Mouse (Mus musculus) heart, embryonic 14.5 days (tissue): ENCODE data around the gene Gm27021. TPM values are rescaled to one million over a fixed set of nuclear protein-coding genes. Genes with fewer than 3 reads are reported as not detected.

Source experiments
- ATAC-seq: fragments of 200-750 bp; cut with Nextera tagmentation; 2 replicates; pipeline ENCODE4 v1.8.0; 2017; ENCODE audit warnings: low read depth, moderate TSS enrichment; ENCODE audit not compliant: insufficient number of reproducible peaks, insufficient read depth, low FRiP score
- H3K27ac ChIP-seq, 2 experiments: fragments of 200-500 bp in 1 of 2; fragments of 300-500 bp in 1 of 2; sonication (generic) in 1 of 2; replicated peaks in 1 of 2; 2 replicates each; pipeline ENCODE4 v1.5.1; 2012 to 2014; ENCODE audit warnings: low read depth in 2 of 2, low read length in 2 of 2, control low read depth in 1 of 2, mild to moderate bottlenecking in 1 of 2, mixed read lengths in 1 of 2; ENCODE audit not compliant: control insufficient read depth in 1 of 2, insufficient read depth in 1 of 2
- H3K27me3 ChIP-seq: fragments of 300-500 bp; sonication (generic); 2 replicates; pipeline ENCODE4 v1.6.1; 2014; ENCODE audit warnings: mild to moderate bottlenecking, low read length, control low read depth; ENCODE audit not compliant: control insufficient read depth, insufficient read depth
- H3K36me3 ChIP-seq: fragments of 300-500 bp; sonication (generic); 2 replicates; pipeline ENCODE4 v1.6.1; 2014; ENCODE audit warnings: mild to moderate bottlenecking, control low read depth, low read length, mixed read lengths; ENCODE audit not compliant: control insufficient read depth, insufficient read depth
- H3K4me1 ChIP-seq, 2 experiments: fragments of 200-500 bp in 1 of 2; fragments of 300-500 bp in 1 of 2; sonication (generic) in 1 of 2; 2 replicates each; pipeline ENCODE4 v1.6.1; 2012 to 2014; ENCODE audit warnings: low read length in 2 of 2, control low read depth in 1 of 2, mixed read lengths in 1 of 2; ENCODE audit not compliant: control insufficient read depth in 2 of 2, insufficient read depth in 2 of 2
- H3K4me2 ChIP-seq: fragments of 300-500 bp; sonication (generic); 2 replicates; pipeline ENCODE4 v1.6.1; 2014; ENCODE audit warnings: mild to moderate bottlenecking, low read length
- H3K4me3 ChIP-seq, 2 experiments: fragments of 200-500 bp in 1 of 2; fragments of 300-500 bp in 1 of 2; sonication (generic) in 1 of 2; 2 replicates each; pipeline ENCODE4 v1.5.1; 2012 to 2014; ENCODE audit warnings: low read length in 2 of 2, mild to moderate bottlenecking in 2 of 2, control low read depth in 1 of 2, low read depth in 1 of 2, moderate library complexity in 1 of 2; ENCODE audit not compliant: control insufficient read depth in 1 of 2, insufficient read depth in 1 of 2
- H3K9ac ChIP-seq: fragments of 300-500 bp; sonication (generic); 2 replicates; pipeline ENCODE4 v1.6.1; 2014; ENCODE audit warnings: mild to moderate bottlenecking, low read length
- H3K9me3 ChIP-seq: fragments of 300-500 bp; sonication (generic); 2 replicates; pipeline ENCODE4 v1.6.1; 2016; ENCODE audit warnings: low read length, control low read depth; ENCODE audit not compliant: control insufficient read depth
- WGBS: fragments of 180-500 bp; shearing (Covaris S2); extraction: QIAGEN DNeasy Blood & Tissue Kit; methylation state at CpG from one replicate; pipeline ENCODE4 v1.1.7; 2014; 5-methylcytosine and 5-hydroxymethylcytosine counted together
- polyA plus RNA-seq: library from polyadenylated mRNA; unstranded; fragments of >200 nt; fragmentation: Nextera tagmentation; extraction: Ambion mirVana; gene quantifications from 2 replicates; pipeline ENCODE4 v1.2.1, GENCODE M21; 2014

Gm27021 gene
- polyA plus RNA-seq, 1 experiment from 2014 or later, result 0.45 TPM

DNA sequence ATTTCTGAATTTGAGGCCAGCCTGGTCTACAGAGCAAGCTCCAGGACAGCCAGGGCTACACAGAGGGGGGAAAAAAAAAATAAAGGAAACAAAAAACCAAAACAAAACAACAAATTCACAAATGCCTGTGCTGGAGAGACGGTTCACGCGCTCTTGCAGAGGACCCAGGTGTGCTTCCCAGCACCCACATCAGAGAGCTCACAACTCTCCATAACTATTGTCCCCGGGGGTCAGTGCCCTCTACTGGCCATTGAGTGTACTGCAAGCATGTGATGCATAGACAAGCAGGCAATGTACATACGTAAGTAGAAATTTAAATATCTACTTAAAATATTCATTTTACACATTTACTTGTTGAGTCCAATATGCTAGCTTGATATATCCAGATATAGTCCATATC lies 73.3 kb downstream of the Gm27021 start:
- no peak for ATAC-seq
- no peak overlapping the region for H3K4me3 ChIP-seq
- no peaks in the 10 kb centered on the region for H3K36me3 ChIP-seq
- no peak overlapping the region for H3K4me2 ChIP-seq
- H3K9ac ChIP-seq, result no peak overlapping the region
- H3K9me3 ChIP-seq, result 0 out of 2 replicates have a peak, but pooled peaks cover 2% of the 10 kb centered on the region
- whole genome bisulfite sequencing, result 81% methylated on average over 5 of the region's 5 CpGs
- peaks cover 8 to 26% of the 10 kb centered on the region in 2 experiments; a peak in 3 of 4 replicates for H3K4me1 ChIP-seq
- H3K27ac ChIP-seq, result no peak overlapping the region
- no peaks in the 10 kb centered on the region for H3K27me3 ChIP-seq

GRCm38 (mm10) chr8:120591587-120592292 lies 76.1 kb downstream of the Gm27021 start:
- no peak overlapping the region for H3K4me2 ChIP-seq
- no peaks in the 10 kb centered on the region for H3K27me3 ChIP-seq
- no peak overlapping the region for H3K27ac ChIP-seq
- 0 out of 2 replicates have a peak, but pooled peaks cover 2% of the 10 kb centered on the region for H3K9me3 ChIP-seq
- peaks cover 8 to 27% of the 10 kb centered on the region in 2 experiments; a peak in 3 of 4 replicates for H3K4me1 ChIP-seq
- H3K4me3 ChIP-seq, result no peak overlapping the region
- ATAC-seq, result no peak
- H3K36me3 ChIP-seq, result peaks cover 6% of the 10 kb centered on the region
- WGBS, result 62% methylated on average over 10 of the region's 10 CpGs
- H3K9ac ChIP-seq, result no peak overlapping the region

DNA sequence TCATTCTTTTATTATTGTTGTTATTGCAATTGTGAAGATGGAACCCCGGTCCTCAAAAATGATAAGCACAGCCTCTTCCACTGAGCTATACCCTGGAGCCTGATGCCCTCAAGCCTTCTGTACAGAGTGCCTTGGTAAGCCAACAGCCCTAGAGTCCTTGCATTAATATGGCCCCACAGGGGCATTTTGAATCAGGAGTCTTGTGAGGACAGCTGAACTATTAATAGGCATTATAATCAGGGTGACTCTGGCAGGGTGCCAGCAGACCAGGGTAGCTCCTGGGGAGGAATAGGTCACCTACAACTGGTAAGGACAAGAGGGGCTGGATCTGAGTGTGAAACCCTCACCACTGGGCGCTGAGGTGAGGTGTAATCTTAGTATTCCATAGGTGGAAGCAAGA lies 78.0 kb downstream of the Gm27021 start:
- Histone ChIP-seq H3K27me3 (no peaks in the 10 kb centered on the region), H3K4me1 (peaks cover 8 to 27% of the 10 kb centered on the region in 2 experiments; a peak in 3 of 4 replicates), H3K9ac (peak overlapping the region; percentile 71), H3K9me3 (0 out of 2 replicates have a peak, but pooled peaks cover 2% of the 10 kb centered on the region), H3K27ac (peak overlapping the region; percentile 54 to 89), H3K4me3 (peak overlapping the region; percentile 48 to 58; a peak in 3 of 4 replicates), H3K4me2 (peak overlapping the region; percentile 81), H3K36me3 (peaks cover 22% of the 10 kb centered on the region)
- ATAC-seq, result 0 out of 2 replicates have a peak, but pooled peaks have one; percentile 2
- WGBS, result 27% methylated on average over 2 of the region's 2 CpGs

DNA sequence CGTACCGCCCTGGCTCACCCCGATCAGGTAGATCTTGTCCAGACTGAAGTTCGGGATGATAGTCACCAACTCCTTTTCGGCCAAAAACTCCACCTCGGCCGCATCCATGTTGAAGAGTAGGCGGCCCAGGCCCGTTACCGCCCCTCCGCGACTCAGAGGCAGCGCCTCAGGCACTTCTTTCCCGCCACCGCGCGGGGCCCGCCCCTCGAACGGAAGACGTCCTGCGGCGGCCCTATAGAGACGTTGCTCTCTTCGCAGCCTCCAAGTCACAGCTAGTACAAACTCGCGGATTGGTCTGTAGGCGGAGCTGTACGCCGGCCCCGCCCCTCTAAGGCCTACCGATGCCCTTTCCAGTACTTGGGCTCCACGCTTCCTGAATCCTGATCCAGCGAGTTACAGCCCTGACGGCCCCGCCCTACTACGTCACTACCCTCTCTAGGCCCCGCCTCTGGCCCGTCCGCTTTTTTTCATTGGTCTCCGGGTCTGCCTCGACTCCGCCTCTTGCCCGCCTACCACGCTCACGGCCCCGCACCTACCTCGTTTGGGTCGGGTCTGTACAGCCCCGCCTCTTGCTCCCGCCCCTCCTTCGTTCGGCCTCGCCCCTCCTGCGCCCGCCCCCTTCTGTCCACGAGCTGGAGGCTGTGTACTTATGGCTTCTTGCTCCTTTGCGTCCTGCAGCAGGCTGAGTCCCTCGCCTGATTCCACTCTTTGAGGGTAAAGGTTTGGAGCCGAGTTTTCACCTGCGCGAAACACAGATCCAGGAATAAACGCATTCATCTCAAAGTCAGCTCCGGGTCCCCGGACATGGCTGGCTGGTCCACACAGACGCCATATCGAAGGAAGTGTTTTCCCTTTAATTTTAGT lies 78.7 kb downstream of the Gm27021 start, which contains the start of gene Gins2:
Gene Gins2 (minus strand): TSS at position 397 of the 864 bp plus-strand sequence.
- ATAC-seq, result peak; percentile 97
- Histone ChIP-seq H3K27me3 (no peaks in the 10 kb centered on the region), H3K9ac (peak within 1 kb of the TSS; percentile 91), H3K27ac (peak within 1 kb of the TSS; percentile 54 to 89), H3K9me3 (no peaks in the 10 kb centered on the region), H3K36me3 (peaks cover 29% of the 10 kb centered on the region), H3K4me3 (peak within 1 kb of the TSS; percentile 58 to 76), H3K4me2 (peak within 1 kb of the TSS; percentile 93), H3K4me1 (peaks cover 8 to 27% of the 10 kb centered on the region in 2 experiments; a peak in 3 of 4 replicates)
- WGBS, result under 1% methylated on average over 67 of the region's 67 CpGs

- Histone ChIP-seq H3K27ac (no peak overlapping the region), H3K4me3 (no peak overlapping the region), H3K4me2 (no peak overlapping the region), H3K27me3 (no peaks in the 10 kb centered on the region), H3K9me3 (no peaks in the 10 kb centered on the region), H3K4me1 (peaks cover 0 to 20% of the 10 kb centered on the region in 2 experiments; a peak in 1 of 4 replicates), H3K36me3 (peaks cover 52% of the 10 kb centered on the region), H3K9ac (no peak overlapping the region)
- WGBS, result 86% methylated on average over 10 of the region's 10 CpGs
- no peak for ATAC-seq
Observed at GRCm38 (mm10) chr8:120585521-120585920, 82.4 kb downstream of the Gm27021 start.

GRCm38 (mm10) chr8:120581811-120582210 lies 86.1 kb downstream of the Gm27021 start:
- peaks cover 0 to 9% of the 10 kb centered on the region in 2 experiments; a peak in 1 of 4 replicates for H3K4me1 ChIP-seq
- no peak overlapping the region for H3K9ac ChIP-seq
- no peaks in the 10 kb centered on the region for H3K9me3 ChIP-seq
- H3K27me3 ChIP-seq, result no peaks in the 10 kb centered on the region
- peaks cover 84% of the 10 kb centered on the region for H3K36me3 ChIP-seq
- WGBS, result 80% methylated on average over 8 of the region's 8 CpGs
- no peak for ATAC-seq
- H3K4me2 ChIP-seq, result no peak overlapping the region
- 0 out of 4 replicates have a peak overlapping the region, but pooled peaks of 1 of the 2 experiments have one; percentile 9 for H3K27ac ChIP-seq
- no peak overlapping the region for H3K4me3 ChIP-seq

DNA sequence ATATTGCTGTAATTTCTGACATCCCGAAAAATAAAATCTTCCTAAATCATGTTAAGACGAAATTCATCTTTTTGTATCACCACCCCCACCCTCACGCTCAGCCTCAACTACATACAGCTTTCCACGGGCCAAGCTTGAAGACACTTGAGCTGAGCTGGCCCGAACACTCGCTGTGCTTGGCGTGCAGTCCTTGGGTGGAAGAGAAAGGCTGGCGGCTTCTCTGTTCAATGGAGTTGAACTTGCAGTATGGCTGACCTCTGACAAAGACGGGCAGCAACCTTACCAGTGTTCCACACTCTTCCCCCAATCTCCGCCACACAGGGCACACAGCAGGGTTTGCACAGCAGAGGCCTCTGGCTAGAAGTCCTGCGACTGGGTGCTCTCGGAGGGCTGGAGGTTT lies 86.5 kb downstream of the Gm27021 start:
- H3K4me1 ChIP-seq, result peaks cover 0 to 9% of the 10 kb centered on the region in 2 experiments; a peak in 2 of 4 replicates
- 0 out of 4 replicates have a peak overlapping the region, but pooled peaks of 1 of the 2 experiments have one; percentile 9 for H3K27ac ChIP-seq
- peaks cover 85% of the 10 kb centered on the region for H3K36me3 ChIP-seq
- H3K4me3 ChIP-seq, result no peak overlapping the region
- H3K9me3 ChIP-seq, result no peaks in the 10 kb centered on the region
- H3K4me2 ChIP-seq, result no peak overlapping the region
- no peak overlapping the region for H3K9ac ChIP-seq
- no peaks in the 10 kb centered on the region for H3K27me3 ChIP-seq
- 91% methylated on average over 12 of the region's 12 CpGs for WGBS
- ATAC-seq, result no peak
